Mouse (Mus musculus) adrenal gland, adult 2 months (tissue): ENCODE results near the gene Gm11444. TPM values are rescaled to one million over a fixed set of nuclear protein-coding genes. Genes with fewer than 3 reads are reported as not detected.

ENCODE experiments used
- DNase-seq: peaks from one replicate; pipeline ENCODE4 v3.0.0; 2021
- polyA plus RNA-seq: library from polyadenylated mRNA; depleted of rRNA; stranded (reverse); fragments of >200 nt; gene quantifications from 2 replicates; pipeline ENCODE4 v1.2.3, GENCODE M21; 2012
- total RNA-seq, 2 experiments: library from RNA; stranded (reverse); gene quantifications; 2 replicates each; pipeline ENCODE4 v1.2.3; 2021

Gm11444 gene
- total and polyA plus RNA-seq, 3 experiments, result not detected

GRCm38 (mm10) chr11:85857997-85858698 is 8.0 kb upstream of the Gm11444 start:
- DNase-seq, result no peak

- no peak for DNase-seq
Measured at GRCm38 (mm10) chr11:85850758-85851157, 625 bp upstream of the Gm11444 start.

- peak; percentile 85 for DNase-seq
Measured at GRCm38 (mm10) chr11:85849037-85849436, 1.1 kb downstream of the Gm11444 start.

GRCm38 (mm10) chr11:85846509-85846908 is 3.6 kb downstream of the Gm11444 start:
- peak; percentile 56 for DNase-seq

GRCm38 (mm10) chr11:85845921-85846320 is 4.2 kb downstream of the Gm11444 start:
- peak; percentile 47 for DNase-seq

- no peak for DNase-seq
Measured at GRCm38 (mm10) chr11:85844971-85845370, 5.2 kb downstream of the Gm11444 start.

- DNase-seq, result peak; percentile 95
Measured at GRCm38 (mm10) chr11:85844144-85844965, 5.8 kb downstream of the Gm11444 start.

- DNase-seq, result peak; percentile 90
Measured at GRCm38 (mm10) chr11:85843347-85843692, 6.8 kb downstream of the Gm11444 start.

- DNase-seq, result peak; percentile 33
Measured at GRCm38 (mm10) chr11:85842596-85843346, 7.4 kb downstream of the Gm11444 start.

- peak; percentile 84 for DNase-seq
Measured at GRCm38 (mm10) chr11:85841980-85842379, 8.2 kb downstream of the Gm11444 start.

- peak; percentile 33 for DNase-seq
Measured at GRCm38 (mm10) chr11:85841211-85841681, 8.9 kb downstream of the Gm11444 start.

- no peak for DNase-seq
Measured at GRCm38 (mm10) chr11:85840803-85841145, 9.4 kb downstream of the Gm11444 start.

GRCm38 (mm10) chr11:85840031-85840802 is 9.9 kb downstream of the Gm11444 start:
- DNase-seq, result peak; percentile 52

GRCm38 (mm10) chr11:85839258-85840030 is 10.7 kb downstream of the Gm11444 start:
- DNase-seq, result peak; percentile 27

- DNase-seq, result peak; percentile 50
Measured at GRCm38 (mm10) chr11:85838424-85839257, 11.5 kb downstream of the Gm11444 start.

- peak; percentile 72 for DNase-seq
Measured at GRCm38 (mm10) chr11:85837648-85838423, 12.3 kb downstream of the Gm11444 start.

- DNase-seq, result no peak
Measured at GRCm38 (mm10) chr11:85837291-85837647, 12.9 kb downstream of the Gm11444 start.

GRCm38 (mm10) chr11:85836523-85837290 is 13.4 kb downstream of the Gm11444 start:
- DNase-seq, result peak; percentile 64
